Mouse (Mus musculus): ENCODE measurements at regions not wholly inside any gene's neighbourhood (a gene's known extent, or its start where the extent isn't known, plus 50 kb on each side); places are given as distances from the start of the nearest gene placed in this dataset.
A peak's percentile ranks its signal among the peaks of the same experiment; 100 is the strongest.

DNA sequence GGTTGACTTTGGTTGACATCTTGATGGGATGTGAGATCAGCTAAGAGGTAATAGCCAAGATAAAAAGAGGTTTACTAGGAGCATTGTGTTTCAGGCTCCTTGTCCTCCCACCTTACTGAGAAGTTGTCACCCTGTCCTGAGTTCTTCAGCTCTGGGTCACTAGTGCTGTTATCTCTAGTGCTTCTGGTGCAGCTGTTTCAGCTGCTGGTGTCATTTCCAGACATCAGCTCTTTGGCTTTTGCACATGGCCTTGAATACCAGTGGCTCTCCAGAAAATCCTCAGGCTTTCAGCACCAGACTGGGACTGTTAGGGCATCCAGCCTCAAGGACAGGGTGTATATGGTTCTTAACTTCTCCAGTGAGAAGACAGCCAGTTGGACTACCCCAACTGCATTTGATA lies 697.9 kb upstream of the Ncam2 start:
- intact Hi-C loops (cut with DNase I), result no loop called here

DNA sequence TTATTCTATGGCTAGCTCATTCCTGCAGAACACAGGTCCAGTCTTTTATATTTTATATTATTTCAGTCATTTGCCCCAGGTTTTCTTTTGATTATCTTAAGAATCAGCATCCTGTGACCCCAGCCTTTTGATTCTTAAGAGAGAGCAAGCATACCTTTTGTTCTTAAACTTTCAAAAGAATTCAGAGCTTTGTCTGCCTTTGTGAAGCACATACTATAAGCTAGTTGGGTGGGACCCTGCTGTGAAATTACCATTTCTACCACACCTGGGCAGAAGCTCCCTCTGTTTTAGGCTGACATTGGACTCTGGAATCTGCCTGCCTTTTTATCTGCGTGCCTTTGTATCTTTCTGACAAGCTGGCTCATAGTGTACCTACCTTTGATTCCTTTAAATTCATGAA lies 697.2 kb upstream of the Ncam2 start:
- intact Hi-C loops (cut with DNase I), result no loop called here
- DNase-seq, result no peak

More for the DNA sequence above, 697.9 kb upstream of the Ncam2 start:
- no peak for DNase-seq

DNA sequence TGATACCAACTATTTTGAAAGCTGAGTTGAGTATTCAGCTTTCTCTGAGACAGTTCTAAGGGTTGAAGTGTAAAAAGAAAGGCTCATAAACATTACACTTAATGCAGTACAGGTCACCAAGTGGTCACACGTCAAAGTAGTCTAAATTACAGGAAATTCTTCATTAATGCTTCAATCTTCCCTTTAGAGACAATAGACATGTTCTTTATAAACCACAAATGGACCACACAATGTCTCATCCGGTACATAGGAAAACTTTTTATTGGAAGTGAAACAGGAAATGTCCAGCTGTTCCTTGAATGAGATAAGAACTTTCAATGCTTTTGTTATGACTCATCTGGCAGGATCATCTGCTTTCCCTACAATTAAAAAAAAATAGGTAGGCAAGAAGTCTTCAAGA lies 687.8 kb upstream of the Ncam2 start:
- no peak for DNase-seq
- intact Hi-C loops (cut with DNase I), result no loop called here

DNA sequence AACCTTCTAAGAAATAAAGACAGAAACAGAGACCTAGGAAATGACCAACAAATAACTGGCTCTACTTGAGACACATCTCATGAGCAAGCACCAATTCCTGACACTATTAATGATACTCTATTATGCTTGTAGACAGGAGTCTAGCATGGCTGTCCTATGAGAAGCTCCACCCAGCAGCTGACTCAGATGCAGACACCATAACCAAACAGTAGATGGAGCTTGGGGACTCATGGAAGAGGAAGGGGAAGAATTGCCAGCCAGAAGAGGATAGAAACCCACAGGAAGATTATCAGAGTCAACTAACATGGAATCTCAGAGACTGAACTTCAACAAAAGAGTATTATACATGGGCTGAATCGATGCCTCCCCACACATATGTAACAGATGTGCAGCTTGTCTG lies 662.5 kb upstream of the Ncam2 start:
- peak in 1 of 2 experiments; percentile 1 for DNase-seq
- intact Hi-C loops (cut with DNase I), result loop anchor here (2.0 kb wide), 1 partner anchor 637 kb away; no protein-coding TSS in a partner anchor

DNA sequence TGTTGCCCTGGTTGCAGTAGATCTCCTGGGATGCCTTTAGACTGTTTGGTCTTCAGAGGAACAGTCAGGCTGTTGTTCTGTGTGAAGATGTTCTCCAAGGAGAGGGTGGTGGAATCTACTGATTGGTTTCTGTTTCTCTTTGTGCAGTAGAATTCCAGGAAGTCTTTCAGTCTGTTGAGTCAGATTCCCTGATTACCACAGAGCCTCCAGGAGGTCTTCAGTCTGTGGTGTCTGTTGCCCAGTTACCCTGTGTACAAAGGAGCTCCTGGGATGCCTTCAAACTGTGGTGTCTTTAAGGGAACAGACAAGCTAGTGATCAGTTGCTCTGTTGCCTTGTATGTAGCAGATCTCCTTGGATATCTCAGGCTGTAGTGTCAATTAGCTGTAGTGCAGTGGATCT lies 653.9 kb upstream of the Ncam2 start:
- intact Hi-C loops (cut with DNase I), result no loop called here
- no peak for DNase-seq

DNA sequence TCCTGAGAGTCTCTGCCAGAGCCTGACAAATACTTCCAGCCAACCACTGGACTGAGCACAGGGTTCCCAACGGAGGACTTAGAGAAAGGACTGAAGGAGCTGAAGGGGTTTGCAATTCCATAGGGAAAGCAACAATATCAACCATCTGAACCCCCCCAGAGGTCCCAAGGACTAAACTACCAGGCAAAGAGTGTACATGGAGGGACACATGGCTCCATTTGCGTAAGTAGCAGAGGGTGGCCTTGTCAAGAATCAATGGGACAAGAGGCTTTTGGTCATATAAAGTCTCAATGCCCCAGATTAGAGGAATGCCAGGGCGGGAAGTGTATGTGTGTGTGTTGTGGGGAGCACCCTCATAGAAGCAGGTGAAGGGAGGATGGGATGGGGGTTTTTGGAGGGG lies 633.4 kb upstream of the Ncam2 start:
- no peak for DNase-seq
- intact Hi-C loops (cut with DNase I), result no loop called here

DNA sequence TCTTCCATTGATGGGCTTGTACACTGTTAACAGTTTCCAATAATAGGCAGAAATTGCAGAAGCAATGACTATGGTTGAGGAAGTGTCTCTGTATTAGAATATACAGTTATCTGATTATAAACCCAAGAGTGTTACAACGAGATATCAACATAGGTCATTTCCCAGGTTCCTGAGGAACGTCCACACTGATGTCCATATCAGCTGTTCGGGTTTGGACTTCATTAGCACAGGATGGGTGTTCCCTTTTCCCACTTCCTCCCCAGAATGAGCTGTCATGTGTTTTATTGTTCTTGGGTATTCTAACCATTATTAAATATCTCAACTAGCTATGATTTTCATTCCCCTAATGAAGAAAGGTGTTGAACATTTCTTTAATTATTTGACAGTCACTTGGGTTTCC lies 613.2 kb upstream of the Ncam2 start:
- DNase-seq, result no peak
- intact Hi-C loops (cut with DNase I), result no loop called here

DNA sequence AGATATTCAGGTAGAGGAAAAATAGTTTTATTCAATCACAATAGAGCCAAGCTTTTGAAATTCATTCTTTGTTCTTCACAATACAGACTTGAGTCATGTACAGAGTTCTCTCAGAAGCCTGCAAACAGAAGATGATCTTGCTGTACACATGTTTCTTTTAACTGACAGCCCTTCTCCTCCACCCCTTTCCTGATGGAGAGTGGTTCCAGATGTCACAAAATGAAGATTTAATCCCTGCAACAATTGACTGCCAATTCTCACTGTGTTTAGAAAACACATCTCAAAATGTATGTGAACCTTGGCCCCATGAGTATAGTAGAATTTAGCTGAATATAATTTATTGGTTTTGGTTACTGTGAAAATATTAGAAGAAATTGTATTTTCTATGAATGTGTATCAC lies 596.6 kb upstream of the Ncam2 start:
- intact Hi-C loops (cut with DNase I), result no loop called here

More for the DNA sequence above, 596.6 kb upstream of the Ncam2 start:
- DNase-seq, result no peak
